Mouse (Mus musculus) myocyte (in vitro differentiated cells): Measurements from ENCODE around the gene Smim26.

Experiments
- POLR2A ChIP-seq: IDR thresholded peaks from one replicate; pipeline ENCODE4 v1.6.1; 2011; ENCODE audit warnings: low read depth, mild to moderate bottlenecking, control low read depth, moderate library complexity; ENCODE audit not compliant: insufficient read length
- TCF12 ChIP-seq: IDR thresholded peaks from one replicate; pipeline ENCODE4 v1.6.1; 2011; ENCODE audit warnings: mild to moderate bottlenecking, control low read depth; ENCODE audit not compliant: poor library complexity, insufficient read depth, severe bottlenecking
- USF1 ChIP-seq: IDR thresholded peaks from one replicate; pipeline ENCODE4 v1.6.1; 2011; ENCODE audit warnings: low read depth, mild to moderate bottlenecking, control low read depth, moderate library complexity

DNA sequence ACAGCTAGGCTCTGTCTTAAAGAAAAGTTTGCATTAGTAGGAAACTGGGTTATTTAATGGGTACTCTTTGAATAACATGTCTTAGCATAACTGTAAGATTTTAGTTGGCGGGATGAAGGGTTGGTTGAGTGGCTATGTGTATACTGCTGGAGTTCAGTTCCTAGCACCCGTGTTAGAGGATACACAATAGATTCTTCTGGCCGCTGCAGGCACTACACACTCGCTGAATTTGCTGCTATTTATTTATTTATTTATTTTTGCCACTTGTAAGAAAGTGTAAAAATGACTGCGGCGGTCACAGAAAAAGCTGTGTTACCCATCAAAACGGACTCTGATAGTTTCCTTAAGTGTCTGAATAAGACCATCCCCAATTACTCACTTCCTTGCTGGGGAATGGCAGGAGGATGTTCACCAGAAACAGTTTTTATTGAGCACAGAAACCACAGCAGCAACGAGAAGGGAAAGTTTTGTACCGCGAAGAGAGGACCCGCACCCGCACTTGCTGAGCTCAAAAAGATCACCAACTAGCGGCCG is 38.5 kb upstream of the Smim26 start:
- TF ChIP-seq USF1 (no peak), POLR2A (no peak), TCF12 (no peak)
